Mouse (Mus musculus): ENCODE measurements at regions not wholly inside any gene's neighbourhood (a gene's known extent, or its start where the extent isn't known, plus 50 kb on each side); places are given as distances from the start of the nearest gene placed in this dataset.

DNA sequence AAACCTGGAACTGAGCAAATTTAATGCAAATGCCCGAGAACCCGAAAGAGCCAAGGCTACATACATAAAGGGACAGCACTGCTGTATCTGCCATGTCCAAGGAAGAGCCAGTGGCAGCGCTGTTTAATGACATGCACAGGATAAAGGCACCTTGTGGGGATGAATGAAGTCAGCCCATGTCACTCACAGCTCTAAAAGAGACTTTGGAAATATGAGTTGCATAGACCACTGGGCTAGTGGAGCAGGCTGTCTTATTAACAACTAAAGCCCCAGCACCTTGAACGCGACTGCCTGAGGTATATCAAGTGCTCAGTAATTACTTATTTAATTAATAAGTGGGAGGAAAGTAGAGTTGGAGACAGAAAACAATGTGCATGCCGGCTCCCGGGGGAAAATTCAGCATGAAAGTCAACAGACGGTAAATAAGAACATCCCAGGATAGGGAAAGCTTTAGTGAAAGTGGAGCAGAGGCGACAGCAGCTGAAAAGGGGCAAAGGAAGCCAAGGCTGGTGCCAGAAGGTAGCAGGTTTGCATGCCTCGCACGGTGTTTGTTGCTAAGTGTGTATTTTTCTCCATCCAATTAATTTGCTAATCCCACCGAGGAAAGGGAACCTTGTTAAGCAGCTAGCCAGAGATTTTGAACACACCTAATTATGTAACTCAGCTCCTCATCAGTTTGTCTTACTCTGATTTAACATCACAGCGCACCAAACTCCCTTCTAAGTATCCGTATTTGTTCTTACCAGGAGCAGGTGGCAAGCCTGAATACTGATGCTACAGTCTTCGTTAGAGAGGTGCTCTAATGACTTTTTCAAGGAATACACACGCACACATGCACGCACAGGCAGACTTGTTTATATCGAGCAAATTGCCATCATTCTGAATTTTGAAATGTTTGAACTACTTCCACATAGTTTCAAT is 167.4 kb downstream of the Triml1 start:
- DNase-seq (ENCODE audit: extremely low spot score in 1 of 2, low spot score in 1 of 2): peak in 1 of 2 experiments; percentile 6

DNA sequence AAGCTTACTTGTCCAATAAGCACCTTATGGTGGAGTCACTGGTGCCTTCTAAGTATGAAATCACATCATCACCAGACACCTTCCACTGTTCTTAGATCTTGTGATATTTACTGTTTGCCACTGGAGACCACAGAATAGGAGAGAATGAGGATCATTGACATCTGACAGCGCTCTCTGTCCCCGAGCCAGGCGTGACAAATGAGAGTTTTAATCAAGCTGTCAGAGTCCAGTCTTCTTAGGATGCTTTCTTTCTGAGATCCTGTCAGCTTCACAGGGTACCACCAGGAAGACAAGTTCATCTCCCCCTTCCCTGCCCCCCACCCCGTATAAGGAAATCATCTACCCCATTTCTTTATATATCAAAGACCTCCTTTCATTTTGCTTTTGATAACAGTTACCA is 168.7 kb downstream of the Triml1 start:
- no peak for DNase-seq (ENCODE audit: extremely low spot score in 1 of 2, low spot score in 1 of 2)

DNA sequence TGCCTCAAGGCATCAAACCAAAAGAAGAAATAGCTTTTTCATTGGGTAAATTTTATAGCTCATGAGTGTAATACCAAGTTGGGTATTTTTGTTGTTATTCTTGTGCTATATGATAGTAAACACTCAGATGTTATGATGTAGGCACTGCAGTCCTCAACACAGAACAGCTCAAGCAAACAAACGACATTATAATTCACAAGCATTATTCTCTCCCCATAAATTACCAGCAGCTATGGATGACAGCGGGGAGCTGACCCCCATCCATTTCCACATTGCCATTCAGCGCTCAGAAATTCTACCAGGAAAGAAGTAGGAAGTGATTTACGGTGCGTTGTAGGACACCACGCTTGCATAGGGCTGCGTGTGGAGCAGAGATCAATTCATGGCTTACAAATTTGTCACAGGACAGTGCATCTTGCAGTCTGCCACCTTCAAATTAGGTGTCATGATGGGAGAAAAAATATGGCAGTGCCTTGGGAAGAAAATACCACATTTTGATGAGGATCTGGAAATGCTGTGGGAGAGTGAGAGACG is 173.4 kb downstream of the Triml1 start:
- no peak for DNase-seq (ENCODE audit: extremely low spot score in 1 of 2, low spot score in 1 of 2)

DNA sequence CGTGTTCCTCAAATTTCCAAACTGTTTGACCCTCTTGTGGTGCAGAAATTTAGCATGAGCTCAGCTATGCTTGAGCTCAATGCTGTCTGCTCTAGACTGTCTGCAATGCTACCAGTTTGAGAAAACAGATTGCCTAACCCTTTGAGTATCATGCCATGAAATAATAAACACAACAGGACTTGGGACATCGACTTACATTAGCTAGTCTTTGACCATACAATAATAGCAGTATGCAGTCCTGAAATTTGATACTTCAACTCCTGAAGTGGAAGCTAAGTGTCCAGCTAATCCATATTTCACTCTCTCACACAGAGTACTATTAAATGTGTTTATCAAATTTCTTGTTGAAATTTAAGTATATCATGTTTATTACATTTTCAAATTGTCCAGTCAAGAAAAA is 176.8 kb downstream of the Triml1 start:
- DNase-seq (ENCODE audit: extremely low spot score in 1 of 2, low spot score in 1 of 2): no peak

DNA sequence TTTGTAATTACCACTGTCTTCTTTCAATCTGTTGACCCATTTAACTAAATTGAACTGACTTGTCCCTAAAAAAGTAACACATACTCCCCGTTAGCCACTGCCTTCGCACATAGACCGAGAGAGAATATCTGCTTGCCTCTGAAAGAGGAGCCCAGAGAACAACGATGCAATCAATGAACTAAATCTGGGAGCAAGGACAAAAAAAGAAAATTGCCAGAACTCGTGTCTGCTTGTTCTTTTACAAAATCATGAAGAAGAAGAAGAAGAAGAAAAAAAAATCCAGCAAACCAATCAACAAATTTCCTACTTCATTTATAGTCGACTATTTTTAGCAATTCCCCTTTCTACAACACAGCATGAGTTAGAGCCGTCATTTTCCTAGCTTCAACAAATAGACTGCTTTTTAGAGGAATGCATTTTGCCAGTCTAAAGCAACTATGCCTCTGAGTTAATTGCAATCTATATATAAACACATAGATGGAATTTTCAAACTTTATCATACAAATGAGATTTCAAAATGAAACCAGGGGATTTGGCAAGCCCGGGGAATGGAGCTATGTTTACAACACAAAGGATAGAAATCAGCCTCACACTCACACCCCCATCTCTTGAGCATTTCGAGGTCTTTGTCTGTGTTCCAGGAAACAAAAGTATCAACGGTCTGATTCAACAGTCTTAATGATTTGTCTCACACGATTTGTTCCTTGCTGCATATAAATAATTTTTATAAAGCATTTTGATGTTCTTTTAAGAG is 183.1 kb downstream of the Triml1 start:
- no peak for DNase-seq (ENCODE audit: extremely low spot score in 1 of 2, low spot score in 1 of 2)

DNA sequence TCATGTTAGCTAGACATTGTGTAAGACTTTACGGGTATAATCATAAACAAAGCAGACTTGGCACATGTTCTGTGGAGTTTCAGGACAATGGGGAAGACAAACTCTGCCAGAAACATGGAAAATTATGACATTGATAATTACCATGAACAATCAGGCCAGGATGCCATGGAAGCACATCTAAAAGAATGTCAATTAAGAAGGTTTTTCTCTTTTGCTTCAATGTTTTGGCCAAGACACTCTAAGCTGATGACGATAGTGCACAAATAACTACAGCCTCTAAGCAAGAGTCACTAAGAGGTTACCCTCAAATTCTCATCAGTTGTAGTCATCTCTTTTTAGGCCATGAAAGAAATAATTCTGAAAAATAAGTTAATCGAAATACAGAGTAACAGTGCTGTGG is 208.7 kb downstream of the Triml1 start:
- no peak for DNase-seq (ENCODE audit: extremely low spot score in 1 of 2, low spot score in 1 of 2)

DNA sequence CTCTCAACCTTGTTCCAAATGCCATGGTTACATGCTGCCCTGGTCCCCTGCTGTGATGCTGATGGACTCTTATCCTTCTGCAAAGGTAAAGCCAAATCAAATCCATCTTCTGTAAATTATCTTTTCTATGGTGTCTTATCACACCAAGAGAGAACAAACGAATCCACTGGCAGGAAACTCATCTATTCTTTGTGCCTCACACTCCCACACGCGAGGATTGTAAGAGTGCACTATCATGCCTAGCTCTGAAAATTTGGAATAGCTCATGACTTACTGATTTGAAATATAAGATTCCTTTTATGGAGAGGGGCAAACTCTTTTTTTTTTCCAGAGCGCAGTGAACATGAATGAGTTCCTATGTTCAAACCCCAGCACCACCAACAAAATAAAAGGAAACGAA is 249.6 kb downstream of the Triml1 start:
- no peak for DNase-seq (ENCODE audit: extremely low spot score in 1 of 2, low spot score in 1 of 2)

DNA sequence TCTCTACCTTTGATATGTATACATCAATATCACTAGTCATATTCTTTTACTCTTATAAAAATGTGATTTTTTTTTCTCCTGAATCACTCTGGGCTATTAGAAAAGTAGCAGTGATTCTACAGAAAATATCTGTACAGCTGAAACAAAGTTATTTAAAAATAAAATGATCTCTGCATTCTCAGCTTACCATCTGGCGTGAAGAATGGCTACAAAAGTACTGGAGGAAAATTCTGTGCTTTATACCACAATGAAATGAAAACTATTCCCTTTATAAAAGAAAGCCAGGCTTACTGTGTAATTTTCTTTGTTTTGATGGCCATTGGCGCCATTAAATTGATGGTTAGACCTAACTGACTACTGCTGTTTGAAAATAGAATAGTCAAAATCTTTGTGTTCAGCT is 254.8 kb downstream of the Triml1 start:
- no peak for DNase-seq (ENCODE audit: extremely low spot score in 1 of 2, low spot score in 1 of 2)

DNA sequence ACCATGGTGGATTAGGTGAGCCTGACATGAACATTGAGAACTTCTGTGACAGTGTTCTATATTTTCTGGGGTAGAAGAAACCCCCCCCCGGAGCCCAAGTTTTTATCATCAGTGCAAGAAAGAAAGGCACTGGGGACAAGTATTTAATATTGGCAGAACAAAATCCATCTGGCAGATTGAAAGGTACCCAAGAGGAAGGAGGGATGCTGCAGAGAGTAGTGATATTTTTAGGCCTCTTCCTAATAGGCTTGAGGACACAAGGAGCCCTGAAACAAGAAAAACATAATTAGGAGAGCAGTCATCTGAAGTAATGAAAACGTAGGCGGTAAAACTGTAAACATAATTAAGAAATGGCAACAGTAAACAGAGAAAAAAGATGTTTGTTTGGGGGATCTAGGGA is 271.0 kb downstream of the Triml1 start:
- no peak for DNase-seq (ENCODE audit: extremely low spot score in 1 of 2, low spot score in 1 of 2)

Measured in layer of hippocampus, postnatal 25 days (tissue).